Mouse (Mus musculus) hindbrain, embryonic 13.5 days (tissue): Measurements from ENCODE around the gene Rgs10. TPM values are rescaled to one million over a fixed set of nuclear protein-coding genes. Genes with fewer than 3 reads are reported as not detected.

ENCODE experiments used
- ATAC-seq: fragments of 200-750 bp; cut with Nextera tagmentation; 2 replicates; pipeline ENCODE4 v1.8.0; 2017; ENCODE audit warnings: moderate TSS enrichment; ENCODE audit not compliant: low FRiP score
- H3K27ac ChIP-seq: fragments of 300-500 bp; sonication (generic); 2 replicates; pipeline ENCODE4 v1.5.1; 2015; ENCODE audit warnings: inconsistent platforms, mild to moderate bottlenecking, moderate library complexity
- H3K27me3 ChIP-seq: fragments of 300-500 bp; sonication (generic); 2 replicates; pipeline ENCODE4 v1.6.1; 2015; ENCODE audit warnings: mild to moderate bottlenecking, inconsistent platforms
- H3K36me3 ChIP-seq: fragments of 300-500 bp; sonication (generic); 2 replicates; pipeline ENCODE4 v1.6.1; 2015; ENCODE audit warnings: mild to moderate bottlenecking, inconsistent platforms
- H3K4me1 ChIP-seq: fragments of 300-500 bp; sonication (generic); replicated peaks from 2 replicates; pipeline ENCODE4 v1.6.1; 2015; ENCODE audit warnings: inconsistent platforms
- H3K4me2 ChIP-seq: fragments of 300-500 bp; sonication (generic); 2 replicates; pipeline ENCODE4 v1.6.1; 2015; ENCODE audit warnings: inconsistent platforms, mild to moderate bottlenecking, moderate library complexity
- H3K4me3 ChIP-seq: fragments of 300-500 bp; sonication (generic); 2 replicates; pipeline ENCODE4 v1.5.1; 2015; ENCODE audit warnings: mild to moderate bottlenecking, inconsistent platforms
- H3K9ac ChIP-seq: fragments of 300-500 bp; sonication (generic); 2 replicates; pipeline ENCODE4 v1.6.1; 2015; ENCODE audit warnings: mild to moderate bottlenecking, inconsistent platforms
- H3K9me3 ChIP-seq: fragments of 300-500 bp; sonication (generic); 2 replicates; pipeline ENCODE4 v1.6.1; 2016; ENCODE audit warnings: inconsistent platforms
- WGBS: fragments of 180-500 bp; shearing (Covaris S2); methylation state at CpG from one replicate; pipeline ENCODE4 v1.1.7; 2015; 5-methylcytosine and 5-hydroxymethylcytosine counted together
- polyA plus RNA-seq: library from polyadenylated mRNA; unstranded; fragments of >200 nt; fragmentation: Nextera tagmentation; extraction: Ambion mirVana; gene quantifications from 2 replicates; pipeline ENCODE4 v1.2.1, GENCODE M21; 2015

Gene Rgs10
- polyA plus RNA-seq, 1 experiment from 2014 or later = 40.2 TPM

GRCm38 (mm10) chr7:128383189-128383725, 35.3 kb downstream of the Rgs10 start:
- no peaks in the 10 kb centered on the region for H3K9me3 ChIP-seq
- no peaks in the 10 kb centered on the region for H3K36me3 ChIP-seq
- H3K9ac ChIP-seq = no peak overlapping the region
- no peak overlapping the region for H3K4me2 ChIP-seq
- ATAC-seq = no peak
- no peak overlapping the region for H3K4me3 ChIP-seq
- no peaks in the 10 kb centered on the region for H3K4me1 ChIP-seq
- WGBS = 87% methylated on average over 7 of the region's 7 CpGs
- no peak overlapping the region for H3K27ac ChIP-seq
- no peaks in the 10 kb centered on the region for H3K27me3 ChIP-seq

GRCm38 (mm10) chr7:128382527-128382860, 36.1 kb downstream of the Rgs10 start:
- no peak overlapping the region for H3K9ac ChIP-seq
- no peaks in the 10 kb centered on the region for H3K9me3 ChIP-seq
- H3K4me3 ChIP-seq = no peak overlapping the region
- no peaks in the 10 kb centered on the region for H3K27me3 ChIP-seq
- 96% methylated on average over 6 of the region's 6 CpGs for WGBS
- no peaks in the 10 kb centered on the region for H3K4me1 ChIP-seq
- no peaks in the 10 kb centered on the region for H3K36me3 ChIP-seq
- no peak overlapping the region for H3K4me2 ChIP-seq
- no peak overlapping the region for H3K27ac ChIP-seq
- no peak for ATAC-seq

- Histone ChIP-seq H3K4me1 (no peaks in the 10 kb centered on the region), H3K9ac (no peak overlapping the region), H3K27ac (no peak overlapping the region), H3K36me3 (no peaks in the 10 kb centered on the region), H3K9me3 (no peaks in the 10 kb centered on the region), H3K4me3 (no peak overlapping the region), H3K4me2 (no peak overlapping the region), H3K27me3 (no peaks in the 10 kb centered on the region)
- WGBS = 88% methylated on average over 14 of the region's 14 CpGs
- ATAC-seq = no peak
Observed at GRCm38 (mm10) chr7:128381811-128382526, 36.6 kb downstream of the Rgs10 start.

GRCm38 (mm10) chr7:128381001-128381400, 37.6 kb downstream of the Rgs10 start:
- no peaks in the 10 kb centered on the region for H3K27me3 ChIP-seq
- no peak overlapping the region for H3K4me2 ChIP-seq
- no peaks in the 10 kb centered on the region for H3K4me1 ChIP-seq
- 92% methylated on average over 2 of the region's 2 CpGs for WGBS
- no peaks in the 10 kb centered on the region for H3K36me3 ChIP-seq
- H3K9ac ChIP-seq = no peak overlapping the region
- no peak overlapping the region for H3K27ac ChIP-seq
- ATAC-seq = no peak
- H3K9me3 ChIP-seq = no peaks in the 10 kb centered on the region
- no peak overlapping the region for H3K4me3 ChIP-seq

GRCm38 (mm10) chr7:128379162-128379805, 39.3 kb downstream of the Rgs10 start:
- 69% methylated on average over 16 of the region's 16 CpGs for WGBS
- no peak for ATAC-seq
- Histone ChIP-seq H3K9me3 (no peaks in the 10 kb centered on the region), H3K4me3 (no peak overlapping the region), H3K4me1 (no peaks in the 10 kb centered on the region), H3K27me3 (no peaks in the 10 kb centered on the region), H3K9ac (no peak overlapping the region), H3K27ac (peak overlapping the region; percentile 48; the same call in 1 of the 2 replicates), H3K36me3 (no peaks in the 10 kb centered on the region), H3K4me2 (no peak overlapping the region)

- Histone ChIP-seq H3K27ac (no peak overlapping the region), H3K4me1 (no peaks in the 10 kb centered on the region), H3K9me3 (no peaks in the 10 kb centered on the region), H3K4me3 (no peak overlapping the region), H3K4me2 (no peak overlapping the region), H3K27me3 (no peaks in the 10 kb centered on the region), H3K36me3 (peaks cover 8% of the 10 kb centered on the region), H3K9ac (no peak overlapping the region)
- ATAC-seq = no peak
- WGBS = 88% methylated on average over 11 of the region's 11 CpGs
Observed at GRCm38 (mm10) chr7:128376206-128376701, 42.3 kb downstream of the Rgs10 start.

- 94% methylated on average over 11 of the region's 11 CpGs for whole genome bisulfite sequencing
Observed at GRCm38 (mm10) chr7:128374156-128374555, 44.4 kb downstream of the Rgs10 start.

GRCm38 (mm10) chr7:128373751-128374150, 44.8 kb downstream of the Rgs10 start:
- ATAC-seq = no peak
- 93% methylated on average over 8 of the region's 8 CpGs for WGBS
- no peak overlapping the region for H3K4me2 ChIP-seq

More at GRCm38 (mm10) chr7:128374156-128374555, 44.4 kb downstream of the Rgs10 start:
- Histone ChIP-seq H3K4me2 (no peak overlapping the region), H3K36me3 (peaks cover 8% of the 10 kb centered on the region), H3K4me3 (no peak overlapping the region), H3K9me3 (no peaks in the 10 kb centered on the region), H3K4me1 (no peaks in the 10 kb centered on the region), H3K9ac (no peak overlapping the region), H3K27ac (no peak overlapping the region), H3K27me3 (no peaks in the 10 kb centered on the region)
- no peak for ATAC-seq

GRCm38 (mm10) chr7:128372331-128372730, 46.2 kb downstream of the Rgs10 start:
- no peak for ATAC-seq
- Histone ChIP-seq H3K9me3 (no peaks in the 10 kb centered on the region), H3K4me1 (no peaks in the 10 kb centered on the region), H3K4me3 (no peak overlapping the region), H3K4me2 (no peak overlapping the region), H3K27ac (no peak overlapping the region), H3K9ac (no peak overlapping the region), H3K27me3 (no peaks in the 10 kb centered on the region), H3K36me3 (peaks cover 8% of the 10 kb centered on the region)
- 49% methylated on average over 3 of the region's 3 CpGs for WGBS

More at GRCm38 (mm10) chr7:128373751-128374150, 44.8 kb downstream of the Rgs10 start:
- Histone ChIP-seq H3K9ac (no peak overlapping the region), H3K27ac (no peak overlapping the region), H3K4me1 (no peaks in the 10 kb centered on the region), H3K27me3 (no peaks in the 10 kb centered on the region), H3K9me3 (no peaks in the 10 kb centered on the region), H3K36me3 (peaks cover 8% of the 10 kb centered on the region), H3K4me3 (no peak overlapping the region)

GRCm38 (mm10) chr7:128369366-128369765, 49.2 kb downstream of the Rgs10 start:
- Histone ChIP-seq H3K9me3 (no peaks in the 10 kb centered on the region), H3K27ac (no peak overlapping the region), H3K36me3 (peaks cover 8% of the 10 kb centered on the region), H3K9ac (no peak overlapping the region), H3K4me2 (no peak overlapping the region), H3K27me3 (no peaks in the 10 kb centered on the region), H3K4me3 (no peak overlapping the region), H3K4me1 (peaks cover 4% of the 10 kb centered on the region)
- ATAC-seq = no peak
- 84% methylated on average over 12 of the region's 12 CpGs for WGBS

GRCm38 (mm10) chr7:128368828-128369227, 49.7 kb downstream of the Rgs10 start:
- Histone ChIP-seq H3K27me3 (no peaks in the 10 kb centered on the region), H3K36me3 (peaks cover 8% of the 10 kb centered on the region), H3K9ac (no peak overlapping the region), H3K4me2 (no peak overlapping the region), H3K9me3 (no peaks in the 10 kb centered on the region), H3K27ac (no peak overlapping the region), H3K4me1 (peaks cover 4% of the 10 kb centered on the region), H3K4me3 (no peak overlapping the region)
- 88% methylated on average over 6 of the region's 6 CpGs for WGBS
- no peak for ATAC-seq

GRCm38 (mm10) chr7:128366654-128367053, 51.9 kb downstream of the Rgs10 start:
- 55% methylated on average over 11 of the region's 11 CpGs for WGBS
- no peak for ATAC-seq
- no peaks in the 10 kb centered on the region for H3K9me3 ChIP-seq
- peaks cover 4% of the 10 kb centered on the region for H3K4me1 ChIP-seq
- H3K27ac ChIP-seq = no peak overlapping the region
- no peaks in the 10 kb centered on the region for H3K36me3 ChIP-seq
- H3K27me3 ChIP-seq = no peaks in the 10 kb centered on the region
- H3K4me2 ChIP-seq = no peak overlapping the region; the same call in 1 of the 2 replicates
- H3K4me3 ChIP-seq = no peak overlapping the region
- no peak overlapping the region for H3K9ac ChIP-seq
